Mouse (Mus musculus): ENCODE results near the gene G6pd2.

G6pd2 gene

GRCm38 (mm10) chr5:61808516-61808915 is at the start of gene G6pd2:
G6pd2 (plus strand) TSS chr5:61808816.
- no peak for DNase-seq

- no peak for DNase-seq
Observed at GRCm38 (mm10) chr5:61764214-61764613, 44.4 kb upstream of the G6pd2 start.

- no peak for DNase-seq
Observed at GRCm38 (mm10) chr5:61832935-61833551, 24.4 kb downstream of the G6pd2 start.

- DNase-seq: no peak
Observed at GRCm38 (mm10) chr5:61843891-61844290, 35.3 kb downstream of the G6pd2 start.
